Mouse (Mus musculus): ENCODE measurements around the gene Stam.
A peak's percentile ranks its signal among the peaks of the same experiment; 100 is the strongest.

Gene Stam

DNA sequence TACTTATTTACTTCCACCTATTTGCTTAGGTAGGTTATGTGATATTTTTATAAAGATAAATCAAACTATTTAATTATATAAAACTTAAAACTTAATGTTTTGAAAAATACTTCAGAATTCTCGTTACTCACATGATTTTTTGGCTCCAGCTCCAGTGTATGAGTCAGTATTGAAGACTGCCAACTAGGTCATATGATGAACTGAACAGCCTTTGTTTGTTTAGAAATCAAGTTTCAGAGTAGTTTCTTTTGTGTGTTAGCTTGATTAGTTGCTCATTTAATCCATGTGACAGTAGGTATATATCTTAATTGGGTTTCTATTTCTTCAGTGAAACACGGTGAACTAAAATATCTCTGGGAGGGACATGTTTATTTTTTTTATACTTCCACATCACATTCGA lies 33.8 kb downstream of the Stam start:
- DNase-seq (ENCODE audit: inconsistent age in 2 of 2, low spot score in 1 of 2), result peak in 1 of 2 experiments; percentile 68

- no peak for DNase-seq (ENCODE audit: inconsistent age in 2 of 2, low spot score in 1 of 2)
Measured at GRCm38 (mm10) chr2:14126387-14126786, 52.5 kb downstream of the Stam start.

DNA sequence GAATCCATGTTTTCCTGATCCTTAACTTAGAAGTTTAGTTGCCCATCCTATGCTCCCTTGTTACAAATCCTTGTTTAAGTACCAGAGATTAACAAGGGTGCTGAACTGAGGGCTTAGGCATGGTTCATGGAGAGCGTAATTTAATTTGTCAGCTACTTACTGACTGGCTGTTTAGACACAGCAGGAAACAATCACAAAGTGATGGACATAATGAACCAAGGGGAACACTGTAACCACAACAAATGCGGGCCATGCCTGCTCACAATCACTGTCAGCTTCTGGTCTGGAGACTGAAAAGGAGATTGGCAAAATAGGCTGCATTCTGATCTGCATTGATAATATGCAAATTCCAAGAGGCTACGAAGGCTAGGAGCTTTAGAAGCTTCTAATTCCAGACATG lies 53.7 kb downstream of the Stam start:
- no peak for DNase-seq (ENCODE audit: inconsistent age in 2 of 2, low spot score in 1 of 2)

DNA sequence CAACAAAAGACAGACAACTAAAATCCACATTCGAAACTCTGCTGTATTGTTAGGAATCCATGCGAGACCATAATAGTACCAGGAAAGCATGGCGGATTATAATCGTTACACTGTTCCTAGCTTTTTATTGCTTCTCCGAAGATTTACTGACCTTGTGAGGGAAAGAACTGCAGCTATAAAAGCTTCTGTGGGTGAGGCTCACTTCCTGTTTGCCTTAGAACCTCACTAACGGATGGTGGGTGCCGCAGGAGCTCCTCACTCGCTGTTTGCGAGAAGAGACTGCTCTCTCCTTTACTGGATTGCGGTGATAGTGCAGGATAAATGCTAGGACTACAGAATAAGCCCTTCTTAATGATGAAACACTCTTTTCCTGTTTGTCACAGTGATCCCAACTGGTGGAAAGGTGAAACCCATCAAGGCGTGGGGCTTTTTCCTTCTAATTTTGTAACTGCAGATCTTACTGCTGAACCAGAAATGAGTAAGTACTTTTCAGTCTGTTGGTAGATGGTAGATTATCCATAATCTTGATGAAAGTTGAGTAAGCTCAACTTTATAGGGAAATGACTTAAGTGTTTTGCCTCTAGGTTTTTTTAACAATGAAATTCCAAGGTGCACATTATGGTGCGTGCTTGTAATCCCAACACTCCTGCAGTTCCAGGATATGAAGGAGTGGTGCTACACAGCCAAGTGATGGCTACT lies 56.9 kb downstream of the Stam start:
- no peak for DNase-seq (ENCODE audit: inconsistent age in 2 of 2, low spot score in 1 of 2)

GRCm38 (mm10) chr2:14132468-14133326 lies 58.8 kb downstream of the Stam start:
- no peak for DNase-seq (ENCODE audit: inconsistent age in 2 of 2, low spot score in 1 of 2)

DNA sequence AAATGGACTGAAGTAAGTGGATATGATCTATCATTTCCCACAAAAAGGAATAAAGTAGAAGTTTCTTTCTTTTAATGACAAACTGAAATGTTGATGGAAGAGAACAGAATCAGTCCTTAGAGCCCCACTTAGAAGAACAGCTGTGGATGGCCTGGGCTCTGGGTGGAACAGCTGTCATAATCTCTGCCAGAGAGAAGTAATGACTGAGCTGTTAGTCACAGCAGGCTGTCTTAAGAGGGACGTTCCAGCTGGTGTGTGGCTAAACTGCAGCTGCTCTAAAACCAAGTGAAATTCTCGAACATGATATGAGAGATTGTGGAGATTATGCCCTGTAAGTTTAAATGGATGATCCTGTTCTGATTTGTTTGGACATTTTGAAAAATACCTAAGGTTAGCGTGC lies 63.0 kb downstream of the Stam start:
- DNase-seq (ENCODE audit: inconsistent age in 2 of 2, low spot score in 1 of 2), result no peak

GRCm38 (mm10) chr2:14139590-14139989 lies 65.7 kb downstream of the Stam start:
- DNase-seq (ENCODE audit: inconsistent age in 2 of 2, low spot score in 1 of 2), result no peak

GRCm38 (mm10) chr2:14140044-14140443 lies 66.1 kb downstream of the Stam start:
- no peak for DNase-seq (ENCODE audit: inconsistent age in 2 of 2, low spot score in 1 of 2)

DNA sequence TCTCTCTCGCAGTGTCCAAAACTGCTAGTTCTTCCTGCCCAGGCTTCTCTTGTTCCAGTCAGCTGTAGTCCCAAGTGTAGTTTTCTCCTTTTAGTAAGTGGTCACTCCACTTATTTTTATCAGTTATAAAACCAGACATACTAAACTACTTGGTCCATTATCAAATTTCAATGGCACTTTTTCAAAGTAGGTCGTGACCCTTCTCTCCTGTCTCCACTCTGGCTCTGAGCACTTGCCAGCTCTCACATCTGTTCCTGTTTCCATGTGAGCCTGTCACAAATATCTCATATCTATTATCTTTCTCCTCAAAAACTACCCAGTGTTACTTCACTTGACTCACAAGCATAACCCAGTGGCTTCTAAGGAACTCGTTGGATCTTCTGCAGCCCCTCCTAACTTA lies 71.4 kb downstream of the Stam start:
- DNase-seq (ENCODE audit: inconsistent age in 2 of 2, low spot score in 1 of 2), result no peak

DNA sequence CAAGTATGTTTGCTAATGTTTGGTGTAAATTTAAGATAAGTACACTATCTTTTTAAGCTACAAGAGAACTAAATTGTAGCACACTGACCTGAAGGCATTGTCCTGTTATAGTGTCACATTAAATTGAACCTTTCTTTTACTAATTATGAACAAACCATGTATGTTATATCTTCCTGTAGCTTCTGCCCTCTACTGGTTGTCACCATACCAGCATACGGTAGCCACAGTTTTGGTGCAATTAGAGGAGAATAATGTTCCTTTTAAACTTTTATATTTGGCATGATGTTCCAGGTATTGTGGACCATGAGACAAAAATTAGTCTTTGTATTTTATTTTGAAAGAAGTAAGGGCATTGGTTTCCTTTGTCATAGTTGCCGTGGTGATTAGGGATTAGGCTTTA lies 73.0 kb downstream of the Stam start:
- no peak for DNase-seq (ENCODE audit: inconsistent age in 2 of 2, low spot score in 1 of 2)

- DNase-seq (ENCODE audit: inconsistent age in 2 of 2, low spot score in 1 of 2), result peak in 1 of 2 experiments; percentile 41
Measured at GRCm38 (mm10) chr2:14150829-14151228, 76.9 kb downstream of the Stam start.

GRCm38 (mm10) chr2:14151854-14152253 lies 78.0 kb downstream of the Stam start:
- DNase-seq (ENCODE audit: inconsistent age in 2 of 2, low spot score in 1 of 2), result no peak

- peak in 1 of 2 experiments; percentile 31 for DNase-seq (ENCODE audit: inconsistent age in 2 of 2, low spot score in 1 of 2)
Measured at GRCm38 (mm10) chr2:14159047-14159446, 85.1 kb downstream of the Stam start.

DNA sequence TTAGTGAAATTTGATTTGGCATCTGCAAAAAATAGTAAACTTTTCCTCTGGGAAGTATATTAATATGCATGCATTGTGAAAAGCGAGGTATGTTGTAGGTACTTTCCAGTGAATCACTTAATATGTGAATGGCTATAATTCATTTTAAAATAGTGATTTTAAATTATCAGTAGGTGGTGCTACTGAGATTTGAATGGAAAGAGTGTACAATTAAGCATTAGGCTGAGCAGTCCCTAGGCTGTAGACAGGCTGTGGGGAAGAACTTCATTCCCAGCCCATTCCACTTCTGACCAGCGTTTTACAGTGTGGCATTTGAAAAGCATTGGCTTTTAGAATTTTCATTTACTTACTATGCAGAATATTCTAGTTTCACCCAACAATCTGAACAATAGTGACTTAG lies 85.9 kb downstream of the Stam start:
- DNase-seq (ENCODE audit: inconsistent age in 2 of 2, low spot score in 1 of 2), result no peak

DNA sequence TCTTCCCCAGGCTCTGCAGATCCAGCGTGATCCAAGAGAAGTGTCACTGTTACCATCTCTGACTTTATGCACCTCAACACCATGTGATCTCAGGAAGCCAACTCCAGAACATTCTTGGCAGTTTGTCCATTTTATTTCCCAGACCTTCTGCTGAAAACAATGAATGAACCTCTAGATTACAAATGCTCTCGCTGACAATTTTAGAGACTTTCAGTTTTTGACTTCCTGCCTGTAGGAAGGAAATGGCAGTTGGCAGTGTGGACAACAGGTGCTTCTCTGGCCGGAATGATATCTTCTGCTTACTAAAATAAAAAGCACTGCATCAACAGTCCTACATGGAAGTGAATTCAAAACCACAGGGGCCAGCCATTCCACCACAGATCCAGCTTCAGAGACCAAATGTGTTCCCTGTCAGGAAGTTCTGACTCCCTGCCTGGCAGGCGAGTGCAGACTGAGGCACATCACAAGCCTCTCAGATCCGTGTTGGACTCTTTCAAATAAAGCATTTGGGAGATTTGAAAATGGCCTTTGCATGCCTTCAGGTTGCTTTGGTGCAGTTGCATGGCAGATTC lies 90.6 kb downstream of the Stam start:
- DNase-seq (ENCODE audit: inconsistent age in 2 of 2, low spot score in 1 of 2), result peak in 1 of 2 experiments; percentile 45

GRCm38 (mm10) chr2:14165066-14165465 lies 91.2 kb downstream of the Stam start:
- DNase-seq (ENCODE audit: inconsistent age in 2 of 2, low spot score in 1 of 2), result no peak

DNA sequence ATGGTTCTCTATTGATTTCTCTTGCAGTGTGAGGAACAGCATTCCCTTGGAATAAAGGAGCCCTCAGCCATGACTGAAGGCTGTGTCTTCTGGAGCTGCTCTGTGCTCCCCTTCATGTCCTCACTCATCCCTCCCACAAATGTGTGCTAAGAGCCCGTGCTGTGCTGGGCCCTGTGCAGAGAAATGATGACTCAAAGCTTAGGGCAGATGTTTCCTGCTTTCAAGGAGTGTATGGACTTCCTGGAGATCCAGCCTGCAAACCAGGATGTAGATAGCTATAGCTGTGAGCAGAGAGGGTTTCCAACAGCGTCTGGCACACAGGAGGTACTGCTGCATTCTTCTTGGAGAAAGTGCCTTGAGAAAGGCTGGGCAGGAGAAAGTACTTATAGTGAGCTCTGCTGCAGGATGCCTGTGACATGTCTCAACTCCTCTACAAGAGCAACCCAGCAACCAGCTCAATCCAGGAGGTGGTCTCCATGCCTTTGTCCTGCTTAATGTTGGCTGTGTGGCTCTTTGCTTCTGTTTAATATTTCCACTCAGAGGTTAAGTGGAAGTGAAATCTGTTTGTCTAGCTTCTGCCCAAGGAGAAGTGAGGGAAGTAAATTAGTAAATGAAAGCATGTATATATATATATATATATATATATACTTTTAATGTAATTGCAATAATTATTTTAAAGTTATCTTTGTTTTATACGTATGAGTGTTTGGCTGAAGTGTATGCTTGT lies 91.9 kb downstream of the Stam start:
- peak in 1 of 2 experiments; percentile 37 for DNase-seq (ENCODE audit: inconsistent age in 2 of 2, low spot score in 1 of 2)

GRCm38 (mm10) chr2:14167721-14168120 lies 93.8 kb downstream of the Stam start:
- no peak for DNase-seq (ENCODE audit: inconsistent age in 2 of 2, low spot score in 1 of 2)

- DNase-seq (ENCODE audit: inconsistent age in 2 of 2, low spot score in 1 of 2), result no peak
Measured at GRCm38 (mm10) chr2:14174334-14174733, 100.4 kb downstream of the Stam start, which contains the start of gene Tmem236. TSS of gene Tmem236 (plus strand) at chr2:14174523.

DNA sequence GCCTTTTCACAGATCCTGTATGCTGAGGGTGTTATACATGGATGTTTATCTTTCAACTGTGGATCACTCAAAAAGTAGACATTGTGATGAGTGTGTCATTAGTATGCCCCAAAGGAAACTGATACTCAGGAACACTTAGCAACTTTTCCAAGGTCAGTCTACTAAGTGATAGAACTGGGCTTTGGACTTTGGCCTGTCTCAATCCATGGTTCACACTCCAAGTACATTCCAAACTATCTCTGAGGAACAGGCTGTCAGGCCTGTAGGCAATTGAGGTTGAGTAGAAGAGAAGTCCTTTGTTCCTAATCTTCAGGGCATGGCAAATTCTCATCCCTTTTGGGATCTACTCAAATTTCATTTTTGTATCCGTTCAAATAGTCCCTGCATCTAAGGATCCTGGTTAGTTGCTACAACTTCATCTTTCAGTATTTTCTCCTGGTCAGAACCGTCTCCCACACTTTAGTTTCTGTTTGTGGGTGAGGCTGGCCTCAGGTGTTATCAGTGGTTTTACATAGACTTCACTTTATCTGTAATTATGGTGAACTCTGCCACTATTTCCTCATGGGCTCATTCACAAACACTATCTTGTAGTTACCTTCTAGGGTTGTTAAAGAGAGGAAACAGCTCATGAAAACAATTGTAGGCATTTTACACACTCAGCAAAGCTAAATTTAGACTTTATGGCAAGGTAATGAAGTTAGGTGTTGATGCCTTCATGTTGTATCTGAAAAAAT lies 102.7 kb downstream of the Stam start:
- DNase-seq (ENCODE audit: inconsistent age in 2 of 2, low spot score in 1 of 2), result no peak

DNA sequence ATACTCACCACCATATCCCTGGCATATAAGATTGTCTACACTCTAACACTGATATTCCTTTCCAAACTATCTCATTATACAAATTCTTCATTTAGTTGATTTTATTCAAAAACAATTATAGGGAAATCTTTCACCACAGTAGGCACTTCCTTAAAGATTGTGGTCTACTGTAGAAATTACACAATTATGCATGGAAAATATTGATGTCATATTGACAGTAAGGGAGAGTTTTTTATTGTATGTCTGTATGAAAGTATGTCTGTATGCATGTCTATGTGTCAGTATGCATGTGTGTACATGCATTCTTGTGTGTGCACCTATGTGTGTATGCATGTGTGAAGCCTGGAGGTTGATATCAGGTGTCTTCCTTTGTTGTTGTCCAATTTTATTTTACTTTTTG lies 110.5 kb downstream of the Stam start:
- DNase-seq (ENCODE audit: inconsistent age in 2 of 2, low spot score in 1 of 2), result no peak

Data from adrenal gland, adult (tissue).